Mouse (Mus musculus) forebrain, embryonic 16.5 days (tissue): Measurements from ENCODE around the gene Pycr2. TPM values are rescaled to one million over a fixed set of nuclear protein-coding genes. Genes with fewer than 3 reads are reported as not detected.
A peak's percentile ranks its signal among the peaks of the same experiment; 100 is the strongest.
"Not testable (repeated sequence)": the region's sequence is repeated elsewhere in the genome, so short reads cannot be mapped to it uniquely, and the experiment has no call there.

ENCODE experiments used
- ATAC-seq: fragments of 200-750 bp; cut with Nextera tagmentation; 2 replicates; pipeline ENCODE4 v1.8.0; 2017; ENCODE audit warnings: mild to moderate bottlenecking, moderate library complexity
- H3K27ac ChIP-seq: fragments of 300-500 bp; sonication (generic); 2 replicates; pipeline ENCODE4 v1.5.1; 2014; ENCODE audit warnings: low read length, control low read depth
- H3K27me3 ChIP-seq: fragments of 300-500 bp; sonication (generic); replicated peaks from 2 replicates; pipeline ENCODE4 v1.6.1; 2014; ENCODE audit warnings: low read length; ENCODE audit not compliant: control insufficient read depth, insufficient read depth
- H3K36me3 ChIP-seq: fragments of 300-500 bp; sonication (generic); 2 replicates; pipeline ENCODE4 v1.6.1; 2014; ENCODE audit not compliant: control insufficient read depth, insufficient read depth
- H3K4me1 ChIP-seq: fragments of 300-500 bp; sonication (generic); replicated peaks from 2 replicates; pipeline ENCODE4 v1.6.1; 2014; ENCODE audit warnings: low read length; ENCODE audit not compliant: control insufficient read depth, insufficient read depth
- H3K4me2 ChIP-seq: fragments of 300-500 bp; sonication (generic); 2 replicates; pipeline ENCODE4 v1.6.1; 2014; ENCODE audit warnings: mild to moderate bottlenecking, low read length, control low read depth
- H3K4me3 ChIP-seq: fragments of 300-500 bp; sonication (generic); replicated peaks from 2 replicates; pipeline ENCODE4 v1.5.1; 2014; ENCODE audit warnings: mild to moderate bottlenecking, low read length, control low read depth
- H3K9ac ChIP-seq: fragments of 300-500 bp; sonication (generic); replicated peaks from 2 replicates; pipeline ENCODE4 v1.6.1; 2014; ENCODE audit warnings: low read depth, low read length, control low read depth
- H3K9me3 ChIP-seq: fragments of 300-500 bp; sonication (generic); 2 replicates; pipeline ENCODE4 v1.6.1; 2016; ENCODE audit warnings: low read length; ENCODE audit not compliant: control insufficient read depth
- WGBS: fragments of 180-500 bp; shearing (Covaris S2); extraction: QIAGEN DNeasy Blood & Tissue Kit; methylation state at CpG from one replicate; pipeline ENCODE4 v1.1.7; 2014; 5-methylcytosine and 5-hydroxymethylcytosine counted together
- polyA plus RNA-seq: library from polyadenylated mRNA; unstranded; fragments of >200 nt; fragmentation: Nextera tagmentation; extraction: Ambion mirVana; gene quantifications from 2 replicates; pipeline ENCODE4 v1.2.1, GENCODE M21; 2015

Pycr2 gene
- polyA plus RNA-seq, 1 experiment from 2014 or later, result 84.8 TPM

DNA sequence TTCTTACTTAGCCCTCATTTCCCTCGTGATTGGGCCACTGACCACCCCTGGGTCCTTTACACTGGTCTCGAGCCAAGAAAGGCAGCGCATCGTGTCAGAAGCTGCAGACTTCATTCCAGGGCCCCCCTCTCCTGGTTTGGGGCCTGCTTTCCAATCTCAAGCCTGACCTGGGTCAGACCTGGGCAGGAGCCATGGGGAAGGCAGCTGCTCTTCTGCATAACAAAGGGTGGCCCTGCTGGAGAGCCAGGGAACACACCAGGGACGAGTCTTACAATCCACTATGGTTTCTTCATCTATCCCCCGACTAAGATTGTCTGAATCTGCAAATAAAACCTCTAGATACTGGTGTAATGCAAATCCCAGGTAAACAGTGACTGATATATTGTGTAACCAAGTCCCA, 29.6 kb downstream of the Pycr2 start:
- Histone ChIP-seq H3K27ac (no peak overlapping the region), H3K27me3 (peaks cover 24% of the 10 kb centered on the region), H3K4me2 (no peak overlapping the region), H3K4me3 (no peak overlapping the region), H3K4me1 (no peaks in the 10 kb centered on the region), H3K9ac (no peak overlapping the region), H3K9me3 (no peaks in the 10 kb centered on the region), H3K36me3 (no peaks in the 10 kb centered on the region)
- 16% methylated on average over 6 of the region's 6 CpGs for WGBS
- no peak for ATAC-seq

GRCm38 (mm10) chr1:180934467-180935419, 30.6 kb downstream of the Pycr2 start, which contains the start of gene Lefty1:
Gene Lefty1, plus strand, starts transcription at chr1:180935022.
- WGBS, result 15% methylated on average over 21 of the region's 21 CpGs
- Histone ChIP-seq H3K36me3 (no peaks in the 10 kb centered on the region), H3K27ac (no peak within 1 kb of the TSS), H3K4me2 (no peak within 1 kb of the TSS), H3K9ac (no peak within 1 kb of the TSS), H3K4me3 (no peak within 1 kb of the TSS), H3K27me3 (peaks cover 24% of the 10 kb centered on the region), H3K9me3 (no peaks in the 10 kb centered on the region), H3K4me1 (no peaks in the 10 kb centered on the region)
- ATAC-seq, result no peak

DNA sequence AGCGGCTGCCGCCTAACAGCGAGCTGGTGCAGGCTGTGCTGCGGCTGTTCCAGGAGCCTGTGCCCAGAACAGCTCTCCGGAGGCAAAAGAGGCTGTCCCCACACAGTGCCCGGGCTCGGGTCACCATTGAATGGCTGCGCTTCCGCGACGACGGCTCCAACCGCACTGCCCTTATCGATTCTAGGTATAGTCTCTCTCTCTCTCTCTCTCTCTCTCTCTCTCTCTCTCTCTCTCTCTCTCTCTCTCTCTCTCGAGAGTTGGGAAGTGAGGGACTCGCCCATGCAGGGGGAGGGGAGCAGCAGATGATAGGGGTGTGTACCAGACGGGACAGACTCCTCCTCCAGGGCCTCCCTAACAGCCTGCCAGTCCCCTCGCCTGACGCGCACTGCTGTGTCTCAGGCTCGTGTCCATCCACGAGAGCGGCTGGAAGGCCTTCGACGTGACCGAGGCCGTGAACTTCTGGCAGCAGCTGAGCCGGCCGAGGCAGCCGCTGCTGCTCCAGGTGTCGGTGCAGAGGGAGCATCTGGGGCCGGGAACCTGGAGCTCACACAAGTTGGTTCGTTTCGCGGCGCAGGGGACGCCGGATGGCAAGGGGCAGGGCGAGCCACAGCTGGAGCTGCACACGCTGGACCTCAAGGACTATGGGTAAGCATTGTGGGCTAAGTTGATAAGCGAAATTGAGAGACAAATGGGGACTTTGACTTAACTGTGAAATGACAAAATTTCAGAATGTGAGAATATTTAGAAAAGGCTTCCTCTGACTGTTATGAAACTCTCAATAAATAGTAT, 32.7 kb downstream of the Pycr2 start:
- not testable (repeated sequence) for H3K36me3 ChIP-seq, H3K9ac ChIP-seq, H3K4me1 ChIP-seq, H3K9me3 ChIP-seq, H3K27ac ChIP-seq
- 1% methylated on average over 29 of the region's 41 CpGs for WGBS
- Histone ChIP-seq H3K4me2 (peak overlapping the region; percentile 46), H3K27me3 (peaks cover 37% of the 10 kb centered on the region), H3K4me3 (peak overlapping the region; percentile 30)
- peak; percentile 81 for ATAC-seq

- not testable (repeated sequence) for H3K27ac ChIP-seq, ATAC-seq
- WGBS, result 23% methylated on average over 13 of the region's 13 CpGs
Measured at GRCm38 (mm10) chr1:180937631-180938030, 33.5 kb downstream of the Pycr2 start.

GRCm38 (mm10) chr1:180938781-180939180, 34.7 kb downstream of the Pycr2 start:
- not testable (repeated sequence) for H3K4me3 ChIP-seq, H3K4me2 ChIP-seq, H3K9me3 ChIP-seq, ATAC-seq, H3K9ac ChIP-seq, H3K27ac ChIP-seq, H3K36me3 ChIP-seq
- peaks cover 54% of the 10 kb centered on the region for H3K27me3 ChIP-seq
- WGBS, result 83% methylated on average over 2 of the region's 2 CpGs
- H3K4me1 ChIP-seq, result peaks cover 13% of the 10 kb centered on the region

More at GRCm38 (mm10) chr1:180937631-180938030, 33.5 kb downstream of the Pycr2 start:
- H3K4me3 ChIP-seq, H3K4me2 ChIP-seq, H3K9ac ChIP-seq, H3K9me3 ChIP-seq, H3K36me3 ChIP-seq: not testable (repeated sequence)
- Histone ChIP-seq H3K27me3 (peaks cover 45% of the 10 kb centered on the region), H3K4me1 (peaks cover 12% of the 10 kb centered on the region)

GRCm38 (mm10) chr1:180940776-180941460, 36.8 kb downstream of the Pycr2 start:
- no peak for ATAC-seq
- Histone ChIP-seq H3K9me3 (no peaks in the 10 kb centered on the region), H3K9ac (no peak overlapping the region), H3K27ac (no peak overlapping the region), H3K4me2 (no peak overlapping the region), H3K4me1 (peaks cover 18% of the 10 kb centered on the region), H3K36me3 (no peaks in the 10 kb centered on the region), H3K4me3 (no peak overlapping the region), H3K27me3 (peaks cover 42% of the 10 kb centered on the region)
- 85% methylated on average over 7 of the region's 7 CpGs for WGBS

- Histone ChIP-seq H3K27me3 (peaks cover 37% of the 10 kb centered on the region), H3K4me3 (peak overlapping the region; percentile 76), H3K36me3 (no peaks in the 10 kb centered on the region), H3K4me1 (peaks cover 18% of the 10 kb centered on the region), H3K4me2 (peak overlapping the region; percentile 99), H3K27ac (no peak overlapping the region), H3K9me3 (no peaks in the 10 kb centered on the region), H3K9ac (peak overlapping the region; percentile 61)
- no peak for ATAC-seq
- 3% methylated on average over 18 of the region's 18 CpGs for WGBS
Measured at GRCm38 (mm10) chr1:180941726-180942125, 37.6 kb downstream of the Pycr2 start.

GRCm38 (mm10) chr1:180942166-180943031, 38.3 kb downstream of the Pycr2 start, which contains the start of gene Tmem63a:
Gene Tmem63a, plus strand, starts transcription at chr1:180942344.
- Histone ChIP-seq H3K27ac (no peak within 1 kb of the TSS), H3K36me3 (no peaks in the 10 kb centered on the region), H3K9me3 (no peaks in the 10 kb centered on the region), H3K4me3 (peak within 1 kb of the TSS; percentile 76), H3K4me2 (peak within 1 kb of the TSS; percentile 99), H3K9ac (peak within 1 kb of the TSS; percentile 61), H3K27me3 (peaks cover 37% of the 10 kb centered on the region), H3K4me1 (peaks cover 18% of the 10 kb centered on the region)
- under 1% methylated on average over 61 of the region's 73 CpGs for WGBS
- peak; percentile 65 for ATAC-seq
